Mouse (Mus musculus) kidney, embryonic 14.5 days (tissue): Measurements from ENCODE around the gene Ankrd33b. TPM values are rescaled to one million over a fixed set of nuclear protein-coding genes. Genes with fewer than 3 reads are reported as not detected.

Experiments
- ATAC-seq: fragments of 200-750 bp; cut with Nextera tagmentation; 2 replicates; pipeline ENCODE4 v1.8.0; 2017; ENCODE audit warnings: moderate number of reproducible peaks, mild to moderate bottlenecking, moderate TSS enrichment, moderate library complexity; ENCODE audit not compliant: low FRiP score, low TSS enrichment
- H3K27ac ChIP-seq: fragments of 300-500 bp; sonication (generic); 2 replicates; pipeline ENCODE4 v1.5.1; 2014; ENCODE audit warnings: low read depth, mild to moderate bottlenecking, low read length, moderate library complexity, mixed read lengths
- H3K27me3 ChIP-seq: fragments of 300-500 bp; sonication (generic); 2 replicates; pipeline ENCODE4 v1.6.1; 2014; ENCODE audit warnings: mild to moderate bottlenecking, low read length; ENCODE audit not compliant: control insufficient read depth, insufficient read depth
- H3K36me3 ChIP-seq: fragments of 300-500 bp; sonication (generic); 2 replicates; pipeline ENCODE4 v1.6.1; 2014; ENCODE audit warnings: low read length, mixed read lengths; ENCODE audit not compliant: control insufficient read depth, insufficient read depth
- H3K4me1 ChIP-seq: fragments of 300-500 bp; sonication (generic); 2 replicates; pipeline ENCODE4 v1.6.1; 2014; ENCODE audit warnings: low read length, mixed read lengths; ENCODE audit not compliant: control insufficient read depth, insufficient read depth
- H3K4me2 ChIP-seq: fragments of 300-500 bp; sonication (generic); replicated peaks from 2 replicates; pipeline ENCODE4 v1.6.1; 2014; ENCODE audit warnings: low read depth, mild to moderate bottlenecking, low read length
- H3K4me3 ChIP-seq: fragments of 300-500 bp; sonication (generic); 2 replicates; pipeline ENCODE4 v1.5.1; 2014; ENCODE audit warnings: mild to moderate bottlenecking, low read length
- H3K9ac ChIP-seq: fragments of 300-500 bp; sonication (generic); 2 replicates; pipeline ENCODE4 v1.6.1; 2014; ENCODE audit warnings: low read depth, mild to moderate bottlenecking, low read length, moderate library complexity
- H3K9me3 ChIP-seq: fragments of 300-500 bp; sonication (generic); 2 replicates; pipeline ENCODE4 v1.6.1; 2016; ENCODE audit warnings: low read length; ENCODE audit not compliant: control insufficient read depth
- WGBS: fragments of 180-500 bp; shearing (Covaris S2); extraction: QIAGEN DNeasy Blood & Tissue Kit; methylation state at CpG from one replicate; pipeline ENCODE4 v1.1.7; 2014; 5-methylcytosine and 5-hydroxymethylcytosine counted together
- polyA plus RNA-seq: library from polyadenylated mRNA; unstranded; fragments of >200 nt; fragmentation: Nextera tagmentation; extraction: Ambion mirVana; gene quantifications from 2 replicates; pipeline ENCODE4 v1.2.1, GENCODE M21; 2014

Gene Ankrd33b
- polyA plus RNA-seq, 1 experiment from 2014 or later, result 3.7 TPM

DNA sequence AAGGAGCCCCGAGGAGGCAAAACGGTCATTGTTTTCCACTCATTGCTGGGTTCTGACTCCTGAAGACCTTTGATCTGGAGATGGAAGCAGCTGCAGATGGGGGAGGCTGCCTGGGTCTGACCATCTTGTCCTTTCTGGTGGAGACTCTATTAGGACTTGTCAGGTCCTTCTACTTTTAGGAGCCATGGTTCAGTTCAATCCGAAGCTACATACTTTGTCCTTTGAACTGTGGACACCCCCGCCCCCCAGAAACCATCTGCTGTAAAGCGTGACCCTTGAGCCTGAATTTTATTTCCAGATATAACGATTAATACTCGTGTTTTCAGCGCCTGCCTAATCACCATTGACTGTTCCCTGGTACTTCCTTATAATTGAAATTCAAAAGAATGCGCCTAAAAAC lies 105.2 kb downstream of the Ankrd33b start:
- H3K27me3 ChIP-seq, result no peaks in the 10 kb centered on the region
- H3K9ac ChIP-seq, result no peak overlapping the region
- no peaks in the 10 kb centered on the region for H3K9me3 ChIP-seq
- H3K4me1 ChIP-seq, result peaks cover 17% of the 10 kb centered on the region
- ATAC-seq, result no peak
- H3K27ac ChIP-seq, result no peak overlapping the region
- no peak overlapping the region for H3K4me3 ChIP-seq
- 64% methylated on average over 9 of the region's 9 CpGs for WGBS
- no peak overlapping the region for H3K4me2 ChIP-seq
- H3K36me3 ChIP-seq, result no peaks in the 10 kb centered on the region

DNA sequence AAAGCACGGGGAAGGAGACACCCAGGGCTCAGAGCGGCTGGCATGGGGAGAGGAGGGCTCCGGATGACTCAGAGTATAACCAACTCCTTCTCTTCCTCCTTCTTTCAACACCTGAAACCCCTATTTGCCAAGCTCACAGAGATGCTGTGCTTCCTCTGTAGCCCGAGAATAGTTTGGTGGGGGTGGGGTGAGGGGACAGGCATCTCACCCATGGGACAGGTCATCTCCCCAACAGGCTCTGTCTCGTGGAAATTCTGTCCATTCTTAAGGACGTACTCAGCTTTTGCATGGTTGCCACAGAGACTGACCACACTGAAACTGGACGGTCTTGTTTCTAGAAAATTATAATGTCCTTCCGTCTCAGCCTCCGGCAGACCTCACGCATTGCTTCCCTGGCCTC lies 106.4 kb downstream of the Ankrd33b start:
- no peak for ATAC-seq
- 77% methylated on average over 10 of the region's 10 CpGs for WGBS
- Histone ChIP-seq H3K4me1 (peaks cover 28% of the 10 kb centered on the region), H3K9me3 (no peaks in the 10 kb centered on the region), H3K4me3 (no peak overlapping the region), H3K27me3 (no peaks in the 10 kb centered on the region), H3K4me2 (no peak overlapping the region), H3K36me3 (no peaks in the 10 kb centered on the region), H3K27ac (no peak overlapping the region), H3K9ac (no peak overlapping the region)

DNA sequence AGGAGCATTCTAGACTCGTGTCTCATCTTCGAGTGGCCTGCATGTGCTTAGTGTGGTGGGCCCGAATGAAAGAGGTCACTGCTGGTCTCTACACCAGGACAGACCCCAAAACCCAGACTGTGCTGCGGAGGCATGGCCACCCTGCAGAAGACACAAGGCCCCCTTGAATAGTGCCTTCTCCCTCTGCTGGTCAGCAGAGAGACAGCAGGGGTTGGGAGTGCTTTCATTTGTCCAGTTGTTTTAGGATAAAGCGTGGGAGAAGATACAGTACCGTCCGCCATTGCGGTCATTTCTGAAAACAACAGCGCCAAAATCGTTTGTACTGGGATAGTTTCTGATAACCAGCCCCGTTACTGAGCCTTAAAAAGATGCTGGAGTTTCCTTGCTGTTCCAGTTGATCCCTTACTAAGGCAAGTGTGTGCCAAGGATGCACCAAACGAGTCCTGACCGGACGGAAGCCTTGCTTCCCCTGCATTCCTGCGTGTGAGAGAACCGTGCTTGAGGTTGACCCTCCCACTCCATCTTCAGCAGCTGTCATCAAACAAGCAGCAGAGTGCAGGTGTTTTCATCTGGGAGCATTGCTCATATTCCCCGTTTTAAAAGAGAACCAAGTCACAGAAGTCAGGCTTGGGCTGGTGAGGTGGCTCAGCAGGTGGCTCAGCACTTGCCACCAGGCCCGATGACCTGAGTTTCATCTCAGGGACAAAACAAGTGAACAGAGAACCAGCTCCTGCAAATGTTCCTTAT lies 108.7 kb downstream of the Ankrd33b start:
- no peak overlapping the region for H3K4me3 ChIP-seq
- WGBS, result 73% methylated on average over 18 of the region's 18 CpGs

DNA sequence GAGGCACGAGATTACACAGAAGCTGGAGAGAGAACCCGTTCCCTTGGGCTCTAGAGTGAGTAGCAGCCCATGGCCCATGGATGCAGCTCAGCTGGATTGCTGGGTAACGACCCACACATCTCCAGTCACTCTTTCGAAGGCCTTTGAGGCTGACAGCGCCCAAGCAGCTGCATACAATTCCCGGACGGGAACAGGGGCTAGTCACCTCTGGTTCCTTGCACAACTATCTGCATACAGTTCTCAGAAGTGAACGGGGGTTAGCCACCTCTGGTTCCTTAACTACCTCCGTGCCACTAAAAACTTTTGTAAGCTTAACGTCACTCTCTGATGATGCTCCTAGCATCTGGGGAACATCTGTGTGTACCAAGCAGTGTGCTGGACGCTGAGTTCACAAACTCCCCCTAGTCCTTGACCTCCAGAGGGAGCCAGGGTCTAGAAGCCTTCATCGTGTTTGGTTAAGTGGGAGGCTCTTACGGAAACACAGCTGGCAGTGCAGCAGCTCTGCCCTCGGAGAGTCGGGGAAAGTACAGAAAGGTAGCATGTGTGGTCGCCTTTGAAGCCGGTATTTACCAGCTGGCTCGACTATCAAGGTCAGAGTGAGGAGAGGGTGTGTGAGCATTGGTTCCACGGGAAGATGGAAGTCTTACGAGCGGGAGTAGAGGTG lies 109.4 kb downstream of the Ankrd33b start:
- peak; percentile 20; the same call in 1 of the 2 replicates for ATAC-seq
- Histone ChIP-seq H3K9ac (no peak overlapping the region), H3K9me3 (no peaks in the 10 kb centered on the region), H3K27me3 (no peaks in the 10 kb centered on the region), H3K4me3 (no peak overlapping the region), H3K4me2 (no peak overlapping the region), H3K4me1 (peaks cover 28% of the 10 kb centered on the region), H3K36me3 (no peaks in the 10 kb centered on the region), H3K27ac (no peak overlapping the region)
- 48% methylated on average over 21 of the region's 21 CpGs for WGBS

More for the DNA sequence above, 108.7 kb downstream of the Ankrd33b start:
- Histone ChIP-seq H3K27ac (no peak overlapping the region), H3K27me3 (no peaks in the 10 kb centered on the region), H3K9me3 (no peaks in the 10 kb centered on the region), H3K9ac (no peak overlapping the region), H3K4me1 (peaks cover 28% of the 10 kb centered on the region), H3K4me2 (no peak overlapping the region), H3K36me3 (no peaks in the 10 kb centered on the region)
- peak; percentile 33; the same call in 1 of the 2 replicates for ATAC-seq

DNA sequence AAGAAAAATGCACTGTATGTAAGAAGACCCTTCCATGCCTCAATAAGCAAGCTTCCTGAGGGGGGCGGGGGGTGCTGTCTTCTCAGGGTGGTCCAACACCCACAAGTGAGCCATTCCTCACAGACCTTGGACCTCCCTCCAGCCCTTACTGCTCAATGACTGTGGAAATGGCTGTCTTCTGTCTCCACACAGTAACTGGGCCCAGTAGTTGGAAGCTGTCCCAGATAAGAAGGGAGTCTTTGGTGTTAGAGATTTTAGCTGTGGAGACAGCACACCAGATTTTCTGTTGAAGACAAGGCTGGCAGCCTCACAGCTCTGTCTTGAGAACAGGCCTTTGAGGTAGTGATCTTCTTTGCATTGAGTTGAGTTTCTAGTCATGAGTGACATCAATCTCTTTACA lies 110.2 kb downstream of the Ankrd33b start:
- H3K27ac ChIP-seq, result no peak overlapping the region
- ATAC-seq, result no peak
- 69% methylated on average over 1 of the region's 1 CpGs for WGBS
- no peaks in the 10 kb centered on the region for H3K27me3 ChIP-seq
- H3K4me3 ChIP-seq, result no peak overlapping the region
- no peak overlapping the region for H3K9ac ChIP-seq
- no peaks in the 10 kb centered on the region for H3K9me3 ChIP-seq
- H3K4me2 ChIP-seq, result no peak overlapping the region
- peaks cover 26% of the 10 kb centered on the region for H3K4me1 ChIP-seq
- H3K36me3 ChIP-seq, result no peaks in the 10 kb centered on the region

DNA sequence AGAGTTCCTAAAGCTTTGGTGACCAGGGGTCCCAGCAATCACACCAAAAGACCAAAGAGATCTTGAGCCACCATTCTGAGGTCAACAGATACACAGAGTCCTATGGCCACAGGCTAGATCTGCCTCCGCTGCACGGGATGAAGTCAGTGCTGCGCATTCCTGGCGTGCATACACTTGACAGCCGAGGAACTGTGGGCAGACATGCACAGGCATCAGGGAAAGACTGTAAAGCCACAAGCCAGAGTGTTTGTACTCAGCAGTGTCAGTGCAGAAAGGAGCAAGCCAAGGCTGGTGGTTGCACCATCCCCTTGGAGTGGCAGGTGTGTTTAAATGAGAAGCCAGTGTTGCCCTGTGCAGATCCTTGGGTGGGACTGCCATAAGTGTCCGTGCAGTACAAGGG lies 111.8 kb downstream of the Ankrd33b start:
- no peak overlapping the region for H3K9ac ChIP-seq
- H3K4me2 ChIP-seq, result no peak overlapping the region
- no peaks in the 10 kb centered on the region for H3K9me3 ChIP-seq
- H3K36me3 ChIP-seq, result no peaks in the 10 kb centered on the region
- H3K27ac ChIP-seq, result no peak overlapping the region
- WGBS, result 74% methylated on average over 6 of the region's 6 CpGs
- peaks cover 15% of the 10 kb centered on the region for H3K4me1 ChIP-seq
- no peak for ATAC-seq
- no peaks in the 10 kb centered on the region for H3K27me3 ChIP-seq
- no peak overlapping the region for H3K4me3 ChIP-seq

DNA sequence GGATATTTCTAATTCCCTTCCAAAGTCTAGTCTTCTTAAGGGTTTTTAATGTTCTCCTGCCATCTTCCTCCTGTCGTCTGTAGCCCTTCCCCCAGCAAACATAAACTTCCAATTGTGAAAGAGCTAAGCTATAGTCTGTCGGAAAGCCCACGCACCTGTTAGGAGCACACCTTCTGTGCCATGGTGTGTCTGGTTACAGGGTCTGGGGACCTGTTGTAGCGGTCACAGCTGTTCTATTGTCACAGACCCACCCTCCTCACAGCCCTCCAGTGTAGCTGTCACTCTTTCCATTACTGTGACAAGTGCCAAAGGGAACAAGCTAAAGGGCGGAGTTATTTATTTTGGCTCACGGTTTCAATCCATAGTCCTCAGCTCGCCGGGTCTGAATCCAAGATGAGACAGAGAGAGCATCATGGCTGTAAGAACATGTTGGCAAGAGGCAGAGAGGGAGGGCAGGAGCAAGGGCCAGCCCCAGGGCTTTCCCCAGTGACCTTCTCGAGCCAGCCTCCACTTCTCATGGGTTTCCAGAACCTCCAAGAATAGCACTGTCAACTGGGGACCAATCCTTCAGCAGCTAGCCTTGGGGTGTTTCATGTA lies 112.5 kb downstream of the Ankrd33b start:
- H3K27ac ChIP-seq, result no peak overlapping the region
- H3K27me3 ChIP-seq, result no peaks in the 10 kb centered on the region
- H3K4me1 ChIP-seq, result peaks cover 14% of the 10 kb centered on the region
- H3K4me3 ChIP-seq, result no peak overlapping the region
- no peak overlapping the region for H3K4me2 ChIP-seq
- no peaks in the 10 kb centered on the region for H3K9me3 ChIP-seq
- no peak for ATAC-seq
- WGBS, result 84% methylated on average over 9 of the region's 9 CpGs
- H3K9ac ChIP-seq, result no peak overlapping the region
- no peaks in the 10 kb centered on the region for H3K36me3 ChIP-seq

DNA sequence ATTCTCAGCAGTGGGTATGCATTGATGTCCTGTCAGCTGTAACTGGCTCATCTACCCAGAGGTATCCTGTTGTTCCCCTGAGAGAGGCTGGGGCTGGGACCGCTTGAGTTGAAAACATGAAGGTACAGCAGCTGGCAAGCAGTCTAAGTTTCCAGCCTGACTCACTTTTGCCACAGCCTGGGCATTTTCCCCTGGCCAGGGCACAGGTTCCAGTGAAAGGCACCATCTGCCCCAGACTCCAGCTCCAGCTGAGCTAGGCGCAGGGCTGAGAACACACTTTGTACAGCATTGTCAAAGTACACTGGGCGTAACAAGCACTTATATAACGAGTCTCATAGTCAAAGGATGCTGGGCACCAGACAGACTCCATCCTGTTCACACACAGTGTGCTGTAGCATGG lies 113.6 kb downstream of the Ankrd33b start:
- Histone ChIP-seq H3K4me3 (no peak overlapping the region), H3K36me3 (no peaks in the 10 kb centered on the region), H3K4me2 (no peak overlapping the region), H3K9ac (no peak overlapping the region), H3K9me3 (no peaks in the 10 kb centered on the region), H3K4me1 (peaks cover 14% of the 10 kb centered on the region), H3K27me3 (no peaks in the 10 kb centered on the region), H3K27ac (no peak overlapping the region)
- no peak for ATAC-seq
- 90% methylated on average over 4 of the region's 4 CpGs for WGBS

DNA sequence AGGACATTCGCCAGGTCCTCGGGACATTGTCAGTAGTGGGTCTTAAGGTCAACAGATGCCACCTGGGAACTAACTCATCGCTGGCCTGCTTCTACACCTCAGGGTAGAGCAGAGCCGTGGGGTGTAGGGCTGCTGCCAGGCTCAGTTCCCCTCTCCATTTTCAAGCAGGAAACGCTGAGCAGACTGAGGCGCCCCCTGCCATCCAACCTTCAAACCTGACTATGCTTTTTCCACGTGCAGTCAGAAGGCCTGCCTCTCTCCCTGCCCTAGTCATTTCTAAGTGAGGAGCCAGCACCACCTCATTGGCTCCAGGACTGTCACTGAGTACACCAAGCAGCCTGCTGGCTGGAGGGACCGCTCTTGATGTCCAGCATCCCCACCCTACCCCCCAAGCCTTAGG lies 114.1 kb downstream of the Ankrd33b start:
- H3K4me2 ChIP-seq, result no peak overlapping the region
- ATAC-seq, result no peak
- WGBS, result 64% methylated on average over 8 of the region's 8 CpGs
- H3K9ac ChIP-seq, result no peak overlapping the region
- peaks cover 14% of the 10 kb centered on the region for H3K4me1 ChIP-seq
- H3K9me3 ChIP-seq, result no peaks in the 10 kb centered on the region
- no peak overlapping the region for H3K27ac ChIP-seq
- H3K27me3 ChIP-seq, result no peaks in the 10 kb centered on the region
- H3K4me3 ChIP-seq, result no peak overlapping the region
- no peaks in the 10 kb centered on the region for H3K36me3 ChIP-seq
